Mouse (Mus musculus): ENCODE measurements around the gene Higd2a. TPM values are rescaled to one million over a fixed set of nuclear protein-coding genes. Genes with fewer than 3 reads are reported as not detected.
A peak's percentile ranks its signal among the peaks of the same experiment; 100 is the strongest.

Gene Higd2a
- polyA plus RNA-seq, 1 experiment from 2014 or later: 243 TPM

GRCm38 (mm10) chr13:54577652-54578507 lies 12.1 kb upstream of the Higd2a start:
- Histone ChIP-seq H3K4me2 (replicated peaks; ENCODE audit: low read depth, low read length) (no peak overlapping the region), H3K4me3 (ENCODE audit: low read depth, low read length) (no peak overlapping the region), H3K36me3 (ENCODE audit: insufficient read depth, low read length) (no peaks in the 10 kb centered on the region), H3K9me3 (ENCODE audit: low read length) (no peaks in the 10 kb centered on the region), H3K4me1 (ENCODE audit: insufficient read depth, low read depth, low read length) (peaks cover 5% of the 10 kb centered on the region; the same call in 1 of the 2 replicates), H3K27ac (ENCODE audit: low read length) (no peak overlapping the region), H3K27me3 (replicated peaks; ENCODE audit: insufficient read depth, low read length) (no peaks in the 10 kb centered on the region), H3K9ac (replicated peaks; ENCODE audit: low read depth) (no peak overlapping the region)
- DNase-seq (ENCODE audit: low spot score): no peak
- no peak for ATAC-seq
- TF ChIP-seq CTCF (IDR thresholded peaks at IDR 0.05) (no peak), EP300 (IDR thresholded peaks at IDR 0.05) (no peak)
- 88% methylated on average over 21 of the region's 21 CpGs for WGBS

GRCm38 (mm10) chr13:54581385-54581784 lies 8.6 kb upstream of the Higd2a start:
- DNase-seq (ENCODE audit: low spot score) (peak; percentile 67), ATAC-seq (peak; percentile 74)
- H3K9ac ChIP-seq (replicated peaks; ENCODE audit: low read depth): no peak overlapping the region
- no peaks in the 10 kb centered on the region for H3K27me3 ChIP-seq (replicated peaks; ENCODE audit: insufficient read depth, low read length)
- no peak overlapping the region for H3K4me3 ChIP-seq (ENCODE audit: low read depth, low read length)
- WGBS: 55% methylated on average over 2 of the region's 2 CpGs
- H3K9me3 ChIP-seq (ENCODE audit: low read length): no peaks in the 10 kb centered on the region
- peaks cover 5% of the 10 kb centered on the region; the same call in 1 of the 2 replicates for H3K4me1 ChIP-seq (ENCODE audit: insufficient read depth, low read depth, low read length)
- H3K4me2 ChIP-seq (replicated peaks; ENCODE audit: low read depth, low read length): no peak overlapping the region
- 0 out of 2 replicates have a peak, but pooled peaks cover 4% of the 10 kb centered on the region for H3K36me3 ChIP-seq (ENCODE audit: insufficient read depth, low read length)
- TF ChIP-seq EP300 (IDR thresholded peaks at IDR 0.05) (no peak), CTCF (IDR thresholded peaks at IDR 0.05) (no peak)
- H3K27ac ChIP-seq (ENCODE audit: low read length): peak overlapping the region; percentile 43; the same call in 1 of the 2 replicates

DNA sequence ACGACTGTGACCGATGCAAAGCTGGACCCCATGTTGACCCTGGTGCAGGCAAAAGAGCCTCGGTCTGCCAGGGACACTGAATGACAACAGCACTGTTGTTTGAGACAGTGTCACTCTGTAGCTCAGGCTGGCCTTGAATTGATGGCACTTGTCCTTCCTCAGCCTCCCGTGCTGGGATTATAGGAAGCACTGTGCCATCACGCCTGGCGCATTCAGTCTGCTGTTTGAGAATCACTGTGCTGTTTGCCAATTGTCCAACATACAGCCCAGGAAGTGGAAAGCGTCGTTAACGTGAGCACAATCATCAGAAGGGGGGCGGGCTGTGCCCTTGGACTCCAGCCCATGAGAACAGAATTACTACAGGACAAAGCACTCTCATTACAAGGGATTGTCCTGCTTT lies 7.9 kb upstream of the Higd2a start:
- Histone ChIP-seq H3K4me2 (replicated peaks; ENCODE audit: low read depth, low read length) (no peak overlapping the region), H3K9ac (replicated peaks; ENCODE audit: low read depth) (no peak overlapping the region), H3K36me3 (ENCODE audit: insufficient read depth, low read length) (0 out of 2 replicates have a peak, but pooled peaks cover 4% of the 10 kb centered on the region), H3K27ac (ENCODE audit: low read length) (peak overlapping the region; percentile 26; the same call in 1 of the 2 replicates), H3K27me3 (replicated peaks; ENCODE audit: insufficient read depth, low read length) (no peaks in the 10 kb centered on the region), H3K9me3 (ENCODE audit: low read length) (no peaks in the 10 kb centered on the region), H3K4me3 (ENCODE audit: low read depth, low read length) (no peak overlapping the region), H3K4me1 (ENCODE audit: insufficient read depth, low read depth, low read length) (peaks cover 5% of the 10 kb centered on the region; the same call in 1 of the 2 replicates)
- TF ChIP-seq EP300 (IDR thresholded peaks at IDR 0.05) (no peak), CTCF (IDR thresholded peaks at IDR 0.05) (no peak)
- ATAC-seq (peak; percentile 48), DNase-seq (ENCODE audit: low spot score) (peak; percentile 48)
- WGBS: 41% methylated on average over 10 of the region's 10 CpGs

GRCm38 (mm10) chr13:54582860-54583259 lies 7.1 kb upstream of the Higd2a start:
- peak overlapping the region; percentile 26; the same call in 1 of the 2 replicates for H3K27ac ChIP-seq (ENCODE audit: low read length)
- TF ChIP-seq EP300 (IDR thresholded peaks at IDR 0.05) (no peak), CTCF (IDR thresholded peaks at IDR 0.05) (no peak)
- peaks cover 4% of the 10 kb centered on the region; the same call in 1 of the 2 replicates for H3K36me3 ChIP-seq (ENCODE audit: insufficient read depth, low read length)
- H3K9me3 ChIP-seq (ENCODE audit: low read length): no peaks in the 10 kb centered on the region
- no peak overlapping the region for H3K4me2 ChIP-seq (replicated peaks; ENCODE audit: low read depth, low read length)
- DNase-seq (ENCODE audit: low spot score) (no peak), ATAC-seq (no peak)
- H3K27me3 ChIP-seq (replicated peaks; ENCODE audit: insufficient read depth, low read length): no peaks in the 10 kb centered on the region
- H3K9ac ChIP-seq (replicated peaks; ENCODE audit: low read depth): no peak overlapping the region
- H3K4me1 ChIP-seq (ENCODE audit: insufficient read depth, low read depth, low read length): peaks cover 5% of the 10 kb centered on the region; the same call in 1 of the 2 replicates
- H3K4me3 ChIP-seq (ENCODE audit: low read depth, low read length): no peak overlapping the region
- WGBS: 85% methylated on average over 5 of the region's 5 CpGs

GRCm38 (mm10) chr13:54585831-54586230 lies 4.2 kb upstream of the Higd2a start:
- Histone ChIP-seq H3K4me3 (ENCODE audit: low read depth, low read length) (no peak overlapping the region), H3K4me1 (ENCODE audit: insufficient read depth, low read depth, low read length) (peaks cover 6% of the 10 kb centered on the region; the same call in 1 of the 2 replicates), H3K9me3 (ENCODE audit: low read length) (no peaks in the 10 kb centered on the region), H3K36me3 (ENCODE audit: insufficient read depth, low read length) (peaks cover 4% of the 10 kb centered on the region; the same call in 1 of the 2 replicates), H3K4me2 (replicated peaks; ENCODE audit: low read depth, low read length) (no peak overlapping the region), H3K9ac (replicated peaks; ENCODE audit: low read depth) (no peak overlapping the region), H3K27ac (ENCODE audit: low read length) (no peak overlapping the region), H3K27me3 (replicated peaks; ENCODE audit: insufficient read depth, low read length) (no peaks in the 10 kb centered on the region)
- no peak for DNase-seq (ENCODE audit: low spot score)
- ATAC-seq: no peak
- TF ChIP-seq EP300 (IDR thresholded peaks at IDR 0.05) (no peak), CTCF (IDR thresholded peaks at IDR 0.05) (no peak)
- 72% methylated on average over 11 of the region's 11 CpGs for WGBS

GRCm38 (mm10) chr13:54589414-54589995 lies 502 bp upstream of the Higd2a start:
- 3% methylated on average over 24 of the region's 24 CpGs for WGBS
- no peak; the same call in none of the 2 replicates for ATAC-seq

More at GRCm38 (mm10) chr13:54589414-54589995, 502 bp upstream of the Higd2a start:
- H3K27ac ChIP-seq (ENCODE audit: low read length): no peak overlapping the region
- H3K9ac ChIP-seq (replicated peaks; ENCODE audit: low read depth): peak overlapping the region; percentile 69
- peak overlapping the region; percentile 78 for H3K4me2 ChIP-seq (replicated peaks; ENCODE audit: low read depth, low read length)
- H3K27me3 ChIP-seq (replicated peaks; ENCODE audit: insufficient read depth, low read length): no peaks in the 10 kb centered on the region
- H3K9me3 ChIP-seq (ENCODE audit: low read length): no peaks in the 10 kb centered on the region
- H3K36me3 ChIP-seq (ENCODE audit: insufficient read depth, low read length): no peaks in the 10 kb centered on the region; the same call in 1 of the 2 replicates
- H3K4me3 ChIP-seq (ENCODE audit: low read depth, low read length): peak overlapping the region; percentile 77
- H3K4me1 ChIP-seq (ENCODE audit: insufficient read depth, low read depth, low read length): peaks cover 4% of the 10 kb centered on the region; the same call in 1 of the 2 replicates
- no peak for TF ChIP-seq CTCF (IDR thresholded peaks at IDR 0.05)
- TF ChIP-seq EP300 (IDR thresholded peaks at IDR 0.05): no peak; the same call in 1 of the 2 replicates
- no peak for DNase-seq (ENCODE audit: low spot score)

All from lung, postnatal 0 days (tissue).